Mouse (Mus musculus) brown adipose tissue, adult 24 weeks (tissue): ENCODE results near the gene Ifitm10. TPM values are rescaled to one million over a fixed set of nuclear protein-coding genes. Genes with fewer than 3 reads are reported as not detected.
A peak's percentile ranks its signal among the peaks of the same experiment; 100 is the strongest.
"Not testable (repeated sequence)": the region's sequence is repeated elsewhere in the genome, so short reads cannot be mapped to it uniquely, and the experiment has no call there.

ENCODE experiments used
- H3K27ac ChIP-seq: fragments of 200-500 bp; replicated peaks from 2 replicates; pipeline ENCODE4 v1.5.1; 2012; ENCODE audit warnings: low read depth, mild to moderate bottlenecking, low read length
- H3K4me1 ChIP-seq: fragments of 200-500 bp; 2 replicates; pipeline ENCODE4 v1.6.1; 2012; ENCODE audit warnings: low read length, mixed read lengths; ENCODE audit not compliant: control insufficient read depth, insufficient read depth, insufficient read length
- H3K4me3 ChIP-seq: fragments of 200-500 bp; 2 replicates; pipeline ENCODE4 v1.5.1; 2012; ENCODE audit warnings: low read depth, mild to moderate bottlenecking, low read length, moderate library complexity; ENCODE audit not compliant: insufficient read depth
- polyA plus RNA-seq: library from polyadenylated mRNA; stranded (reverse); fragments of >200 nt; gene quantifications from 2 replicates; pipeline ENCODE4 v1.2.4, GENCODE M21; 2012; ENCODE audit not compliant: missing spikeins, insufficient read depth, insufficient read length

Ifitm10 gene
- polyA plus RNA-seq, 1 experiment: 1.5 TPM

GRCm38 (mm10) chr7:142330271-142330724 is 43.3 kb downstream of the Ifitm10 start:
- Histone ChIP-seq H3K4me1 (peaks cover 3% of the 10 kb centered on the region; the same call in 1 of the 2 replicates), H3K4me3 (no peak overlapping the region), H3K27ac (peak overlapping the region; percentile 40)

GRCm38 (mm10) chr7:142328507-142328906 is 45.0 kb downstream of the Ifitm10 start:
- Histone ChIP-seq H3K27ac (no peak overlapping the region), H3K4me1 (peaks cover 3% of the 10 kb centered on the region; the same call in 1 of the 2 replicates)

GRCm38 (mm10) chr7:142326714-142327445 is 46.7 kb downstream of the Ifitm10 start:
- no peak overlapping the region for H3K27ac ChIP-seq
- H3K4me1 ChIP-seq: peaks cover 3% of the 10 kb centered on the region; the same call in 1 of the 2 replicates
- no peak overlapping the region for H3K4me3 ChIP-seq

More at GRCm38 (mm10) chr7:142328507-142328906, 45.0 kb downstream of the Ifitm10 start:
- no peak overlapping the region for H3K4me3 ChIP-seq

- Histone ChIP-seq H3K4me1 (no peaks in the 10 kb centered on the region), H3K4me3 (no peak overlapping the region), H3K27ac (no peak overlapping the region)
Measured at GRCm38 (mm10) chr7:142323396-142324117, 50.0 kb downstream of the Ifitm10 start.

- Histone ChIP-seq H3K4me1 (no peaks in the 10 kb centered on the region), H3K27ac (no peak overlapping the region), H3K4me3 (no peak overlapping the region)
Measured at GRCm38 (mm10) chr7:142322641-142323040, 50.9 kb downstream of the Ifitm10 start.

- not testable (repeated sequence) for H3K4me1 ChIP-seq, H3K4me3 ChIP-seq, H3K27ac ChIP-seq
Measured at GRCm38 (mm10) chr7:142321637-142322306, 51.8 kb downstream of the Ifitm10 start.

- H3K4me3 ChIP-seq: no peak overlapping the region
- H3K4me1 ChIP-seq: no peaks in the 10 kb centered on the region
- H3K27ac ChIP-seq: no peak overlapping the region
Measured at GRCm38 (mm10) chr7:142320906-142321305, 52.6 kb downstream of the Ifitm10 start.

GRCm38 (mm10) chr7:142319124-142319523 is 54.4 kb downstream of the Ifitm10 start:
- Histone ChIP-seq H3K4me1 (no peaks in the 10 kb centered on the region), H3K27ac (no peak overlapping the region), H3K4me3 (no peak overlapping the region)

- H3K4me1 ChIP-seq: no peaks in the 10 kb centered on the region
- H3K4me3 ChIP-seq: no peak overlapping the region
- H3K27ac ChIP-seq: no peak overlapping the region
Measured at GRCm38 (mm10) chr7:142317216-142317615, 56.3 kb downstream of the Ifitm10 start.

GRCm38 (mm10) chr7:142316558-142316957 is 57.0 kb downstream of the Ifitm10 start:
- Histone ChIP-seq H3K4me3 (no peak overlapping the region), H3K27ac (no peak overlapping the region), H3K4me1 (no peaks in the 10 kb centered on the region)

- Histone ChIP-seq H3K4me3 (no peak overlapping the region), H3K4me1 (no peaks in the 10 kb centered on the region), H3K27ac (no peak overlapping the region)
Measured at GRCm38 (mm10) chr7:142314600-142315285, 58.8 kb downstream of the Ifitm10 start.

GRCm38 (mm10) chr7:142303929-142304328 is 69.6 kb downstream of the Ifitm10 start:
- not testable (repeated sequence) for H3K4me3 ChIP-seq, H3K4me1 ChIP-seq, H3K27ac ChIP-seq

- H3K4me1 ChIP-seq: no peaks in the 10 kb centered on the region
- H3K27ac ChIP-seq: no peak within 1 kb of the TSS
- H3K4me3 ChIP-seq: no peak within 1 kb of the TSS
Measured at GRCm38 (mm10) chr7:142303249-142303648, 70.3 kb downstream of the Ifitm10 start, which contains the start of gene Krtap5-4. Gene Krtap5-4 (plus strand): TSS chr7:142303549.

- H3K27ac ChIP-seq, H3K4me1 ChIP-seq, H3K4me3 ChIP-seq: not testable (repeated sequence)
Measured at GRCm38 (mm10) chr7:142297018-142297417, 76.5 kb downstream of the Ifitm10 start, which contains the start of gene Krtap5-1. Gene Krtap5-1 (minus strand): TSS chr7:142297118.

- not testable (repeated sequence) for H3K27ac ChIP-seq
Measured at GRCm38 (mm10) chr7:142296108-142296507, 77.4 kb downstream of the Ifitm10 start.

More at GRCm38 (mm10) chr7:142296108-142296507, 77.4 kb downstream of the Ifitm10 start:
- H3K4me1 ChIP-seq, H3K4me3 ChIP-seq: not testable (repeated sequence)
